Mouse (Mus musculus) liver, embryonic 12.5 days (tissue): ENCODE results near the gene Rapgef1. TPM values are rescaled to one million over a fixed set of nuclear protein-coding genes. Genes with fewer than 3 reads are reported as not detected.
A peak's percentile ranks its signal among the peaks of the same experiment; 100 is the strongest.

Experiments
- ATAC-seq: fragments of 200-750 bp; cut with Nextera tagmentation; 2 replicates; pipeline ENCODE4 v1.8.0; 2017; ENCODE audit warnings: moderate number of reproducible peaks, mild to moderate bottlenecking, moderate library complexity
- H3K27ac ChIP-seq: fragments of 300-500 bp; sonication (generic); 2 replicates; pipeline ENCODE4 v1.5.1; 2016; ENCODE audit warnings: mild to moderate bottlenecking
- H3K27me3 ChIP-seq: fragments of 300-500 bp; sonication (generic); replicated peaks from 2 replicates; pipeline ENCODE4 v1.6.1; 2016; ENCODE audit warnings: mild to moderate bottlenecking, moderate library complexity
- H3K36me3 ChIP-seq: fragments of 300-500 bp; sonication (generic); 2 replicates; pipeline ENCODE4 v1.6.1; 2016; ENCODE audit warnings: mild to moderate bottlenecking, moderate library complexity
- H3K4me1 ChIP-seq: fragments of 300-500 bp; sonication (generic); 2 replicates; pipeline ENCODE4 v1.6.1; 2016
- H3K4me2 ChIP-seq: fragments of 300-500 bp; sonication (generic); 2 replicates; pipeline ENCODE4 v1.6.1; 2016; ENCODE audit warnings: mild to moderate bottlenecking, moderate library complexity
- H3K4me3 ChIP-seq: fragments of 300-500 bp; sonication (generic); 2 replicates; pipeline ENCODE4 v1.5.1; 2016; ENCODE audit warnings: mild to moderate bottlenecking, moderate library complexity
- H3K9ac ChIP-seq: fragments of 300-500 bp; sonication (generic); 2 replicates; pipeline ENCODE4 v1.6.1; 2016; ENCODE audit warnings: mild to moderate bottlenecking, moderate library complexity
- H3K9me3 ChIP-seq: fragments of 300-500 bp; sonication (generic); replicated peaks from 2 replicates; pipeline ENCODE4 v1.6.1; 2016; ENCODE audit warnings: mild to moderate bottlenecking, moderate library complexity
- WGBS: fragments of 180-500 bp; shearing (Covaris S2); methylation state at CpG from one replicate; pipeline ENCODE4 v1.1.7; 2016; ENCODE audit not compliant: insufficient replicate concordance; 5-methylcytosine and 5-hydroxymethylcytosine counted together
- polyA plus RNA-seq: library from polyadenylated mRNA; unstranded; fragments of >200 nt; fragmentation: Nextera tagmentation; extraction: Ambion mirVana; gene quantifications from 2 replicates; pipeline ENCODE4 v1.2.1, GENCODE M21; 2016

Gene Rapgef1
- polyA plus RNA-seq: 10.1 and 10.8 TPM in 2 replicates

GRCm38 (mm10) chr2:29619484-29620300, at the start of gene Rapgef1:
Rapgef1 (plus strand) TSS chr2:29619720.
- Histone ChIP-seq H3K4me2 (peak within 1 kb of the TSS; percentile 89), H3K27me3 (no peaks in the 10 kb centered on the region), H3K4me3 (peak within 1 kb of the TSS; percentile 87), H3K9ac (peak within 1 kb of the TSS; percentile 95), H3K9me3 (no peaks in the 10 kb centered on the region), H3K27ac (peak within 1 kb of the TSS; percentile 86), H3K36me3 (peaks cover 5% of the 10 kb centered on the region; the same call in 1 of the 2 replicates), H3K4me1 (peaks cover 51% of the 10 kb centered on the region)
- under 1% methylated on average over 61 of the region's 101 CpGs for WGBS
- peak; percentile 67 for ATAC-seq

GRCm38 (mm10) chr2:29571921-29572700, 47.4 kb upstream of the Rapgef1 start:
- H3K36me3 ChIP-seq: no peaks in the 10 kb centered on the region
- no peak overlapping the region for H3K4me3 ChIP-seq
- H3K9ac ChIP-seq: no peak overlapping the region
- peaks cover 21% of the 10 kb centered on the region; the same call in 1 of the 2 replicates for H3K27me3 ChIP-seq
- no peak overlapping the region for H3K27ac ChIP-seq
- 0 out of 2 replicates have a peak, but pooled peaks cover 5% of the 10 kb centered on the region for H3K4me1 ChIP-seq
- no peaks in the 10 kb centered on the region for H3K9me3 ChIP-seq
- 50% methylated on average over 9 of the region's 9 CpGs for WGBS
- H3K4me2 ChIP-seq: no peak overlapping the region
- ATAC-seq: no peak

- Histone ChIP-seq H3K9ac (no peak overlapping the region), H3K4me3 (no peak overlapping the region), H3K36me3 (no peaks in the 10 kb centered on the region), H3K4me1 (0 out of 2 replicates have a peak, but pooled peaks cover 4% of the 10 kb centered on the region), H3K9me3 (no peaks in the 10 kb centered on the region), H3K4me2 (no peak overlapping the region), H3K27me3 (peaks cover 25% of the 10 kb centered on the region; the same call in 1 of the 2 replicates), H3K27ac (no peak overlapping the region)
- WGBS: 63% methylated on average over 5 of the region's 5 CpGs
- no peak for ATAC-seq
These were observed 46.6 kb upstream of the Rapgef1 start for GRCm38 (mm10) chr2:29572811-29573427.

- Histone ChIP-seq H3K9ac (no peak overlapping the region), H3K9me3 (no peaks in the 10 kb centered on the region), H3K27ac (no peak overlapping the region), H3K4me2 (no peak overlapping the region), H3K4me1 (no peaks in the 10 kb centered on the region), H3K4me3 (no peak overlapping the region), H3K36me3 (no peaks in the 10 kb centered on the region), H3K27me3 (peaks cover 28% of the 10 kb centered on the region; the same call in 1 of the 2 replicates)
- WGBS: 8% methylated on average over 5 of the region's 5 CpGs
- no peak for ATAC-seq
These were observed 45.9 kb upstream of the Rapgef1 start for GRCm38 (mm10) chr2:29573591-29573990.

- ATAC-seq: no peak
- no peak overlapping the region for H3K4me3 ChIP-seq
- H3K4me1 ChIP-seq: no peaks in the 10 kb centered on the region
- no peak overlapping the region for H3K27ac ChIP-seq
- WGBS: 46% methylated on average over 11 of the region's 11 CpGs
- peaks cover 28% of the 10 kb centered on the region; the same call in 1 of the 2 replicates for H3K27me3 ChIP-seq
- no peak overlapping the region for H3K4me2 ChIP-seq
- no peaks in the 10 kb centered on the region for H3K36me3 ChIP-seq
- H3K9me3 ChIP-seq: no peaks in the 10 kb centered on the region
- H3K9ac ChIP-seq: no peak overlapping the region
These were observed 45.3 kb upstream of the Rapgef1 start for GRCm38 (mm10) chr2:29574187-29574586.

- Histone ChIP-seq H3K27ac (no peak overlapping the region), H3K9me3 (no peaks in the 10 kb centered on the region), H3K4me2 (no peak overlapping the region), H3K27me3 (peaks cover 22% of the 10 kb centered on the region; the same call in 1 of the 2 replicates), H3K4me3 (no peak overlapping the region), H3K36me3 (no peaks in the 10 kb centered on the region), H3K9ac (no peak overlapping the region), H3K4me1 (no peaks in the 10 kb centered on the region)
- 9% methylated on average over 7 of the region's 7 CpGs for WGBS
- no peak for ATAC-seq
These were observed 37.1 kb upstream of the Rapgef1 start for GRCm38 (mm10) chr2:29582415-29582814.

- Histone ChIP-seq H3K4me3 (no peak overlapping the region), H3K9me3 (no peaks in the 10 kb centered on the region), H3K4me2 (no peak overlapping the region), H3K9ac (no peak overlapping the region), H3K4me1 (no peaks in the 10 kb centered on the region), H3K36me3 (no peaks in the 10 kb centered on the region), H3K27me3 (peaks cover 14% of the 10 kb centered on the region; the same call in 1 of the 2 replicates), H3K27ac (no peak overlapping the region)
- WGBS: 33% methylated on average over 8 of the region's 8 CpGs
- ATAC-seq: no peak
These were observed 33.4 kb upstream of the Rapgef1 start for GRCm38 (mm10) chr2:29586017-29586702.

GRCm38 (mm10) chr2:29588006-29588405, 31.5 kb upstream of the Rapgef1 start:
- no peak overlapping the region for H3K4me3 ChIP-seq
- H3K4me1 ChIP-seq: no peaks in the 10 kb centered on the region
- WGBS: 52% methylated on average over 4 of the region's 4 CpGs
- no peak overlapping the region for H3K4me2 ChIP-seq
- H3K27ac ChIP-seq: no peak overlapping the region
- no peaks in the 10 kb centered on the region for H3K36me3 ChIP-seq
- no peak for ATAC-seq
- H3K27me3 ChIP-seq: peaks cover 14% of the 10 kb centered on the region; the same call in 1 of the 2 replicates
- no peaks in the 10 kb centered on the region for H3K9me3 ChIP-seq
- no peak overlapping the region for H3K9ac ChIP-seq

- 24% methylated on average over 10 of the region's 10 CpGs for WGBS
- H3K4me3 ChIP-seq: no peak overlapping the region
- no peak for ATAC-seq
These were observed 30.3 kb upstream of the Rapgef1 start for GRCm38 (mm10) chr2:29589266-29589665.

GRCm38 (mm10) chr2:29591626-29592025, 27.9 kb upstream of the Rapgef1 start:
- H3K4me3 ChIP-seq: no peak overlapping the region
- no peak for ATAC-seq
- no peaks in the 10 kb centered on the region for H3K36me3 ChIP-seq
- H3K9me3 ChIP-seq: no peaks in the 10 kb centered on the region
- H3K4me2 ChIP-seq: no peak overlapping the region
- no peaks in the 10 kb centered on the region; the same call in 1 of the 2 replicates for H3K27me3 ChIP-seq
- H3K27ac ChIP-seq: no peak overlapping the region
- H3K4me1 ChIP-seq: no peaks in the 10 kb centered on the region
- WGBS: 65% methylated on average over 6 of the region's 6 CpGs
- H3K9ac ChIP-seq: no peak overlapping the region

More at GRCm38 (mm10) chr2:29589266-29589665, 30.3 kb upstream of the Rapgef1 start:
- Histone ChIP-seq H3K4me2 (no peak overlapping the region), H3K36me3 (no peaks in the 10 kb centered on the region), H3K9me3 (no peaks in the 10 kb centered on the region), H3K4me1 (no peaks in the 10 kb centered on the region), H3K27ac (no peak overlapping the region), H3K27me3 (peaks cover 14% of the 10 kb centered on the region; the same call in 1 of the 2 replicates), H3K9ac (no peak overlapping the region)

GRCm38 (mm10) chr2:29592537-29592936, 27.0 kb upstream of the Rapgef1 start:
- ATAC-seq: no peak
- H3K4me1 ChIP-seq: no peaks in the 10 kb centered on the region
- no peaks in the 10 kb centered on the region for H3K9me3 ChIP-seq
- H3K9ac ChIP-seq: no peak overlapping the region
- WGBS: 50% methylated on average over 8 of the region's 8 CpGs
- H3K36me3 ChIP-seq: no peaks in the 10 kb centered on the region
- H3K27ac ChIP-seq: no peak overlapping the region
- no peak overlapping the region for H3K4me2 ChIP-seq
- no peak overlapping the region for H3K4me3 ChIP-seq
- H3K27me3 ChIP-seq: no peaks in the 10 kb centered on the region
